Mouse (Mus musculus) mouse trophoblast stem cell (cell line): ENCODE results near the gene Ntf3.

Experiments used
- in situ Hi-C, 2 experiments: fragments of 300-500 bp; cut with MseI, MboI; formaldehyde crosslinking; loops; 2 replicates in 1 of 2; 3 replicates in 1 of 2; pipeline ENCODE4 v1.15.1; 2025

Ntf3 gene

GRCm38 (mm10) chr6:126106798-126107173, 59.9 kb downstream of the Ntf3 start:
- in situ Hi-C loops: no loop called here

DNA sequence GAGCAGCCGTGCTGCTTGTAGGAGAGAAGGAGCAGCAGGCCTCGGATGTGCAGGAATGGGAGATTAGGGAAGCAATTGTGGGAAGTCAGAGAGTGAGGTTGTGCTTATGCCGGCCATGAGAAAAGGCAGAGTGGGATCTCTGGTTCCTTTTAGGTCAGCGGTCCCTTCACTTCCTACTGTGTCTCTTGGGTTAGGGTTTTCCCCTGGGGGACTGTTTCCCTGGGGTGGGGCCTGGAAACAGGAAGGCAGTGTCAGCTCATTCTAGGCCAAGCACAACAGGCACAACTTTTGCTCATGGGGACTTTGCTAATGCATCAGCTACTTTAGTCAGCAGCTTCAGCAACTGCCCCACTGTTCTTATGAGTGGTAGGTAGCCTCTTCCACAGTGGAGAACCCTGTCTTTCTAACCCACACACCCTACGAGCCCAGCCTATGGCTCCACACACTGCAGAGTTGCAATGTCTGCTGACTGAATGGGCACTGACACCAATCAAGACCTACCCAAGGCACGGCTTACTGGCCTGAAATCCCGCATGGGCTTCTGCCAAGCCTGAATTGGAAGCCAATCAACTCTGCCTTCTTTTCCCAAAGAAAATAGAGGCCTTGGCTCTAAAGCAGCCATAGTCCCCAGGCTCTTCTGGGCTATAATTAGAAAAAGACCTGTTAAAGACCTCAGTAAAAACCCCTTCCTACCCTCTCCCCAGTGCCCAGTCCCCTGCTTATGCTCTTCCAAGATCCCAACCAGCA, 60.5 kb downstream of the Ntf3 start:
- in situ Hi-C loops: no loop called here

GRCm38 (mm10) chr6:126105083-126105740, 61.5 kb downstream of the Ntf3 start:
- in situ Hi-C loops: no loop called here

- in situ Hi-C loops: no loop called here
These were observed 64.1 kb downstream of the Ntf3 start for GRCm38 (mm10) chr6:126102571-126102970.

- in situ Hi-C loops: no loop called here
These were observed 64.7 kb downstream of the Ntf3 start for GRCm38 (mm10) chr6:126102007-126102406.

DNA sequence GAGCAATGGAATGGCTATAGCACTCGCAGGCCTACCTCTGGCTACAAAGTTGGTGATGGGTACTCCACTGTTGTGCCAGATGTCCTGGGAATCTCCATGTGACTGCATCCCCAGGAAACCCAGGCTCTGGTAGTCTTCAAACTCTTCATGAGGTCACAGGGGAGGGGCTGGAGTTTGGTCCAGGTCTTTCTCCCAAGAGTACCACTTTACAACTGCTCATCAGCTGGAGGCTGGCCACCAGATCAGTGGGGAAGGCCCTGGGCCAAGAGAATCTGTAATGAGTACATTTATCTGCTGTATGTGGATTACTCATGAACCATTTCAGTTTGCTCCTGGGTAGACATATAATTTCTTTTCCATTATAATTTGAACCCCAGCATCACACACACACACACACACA, 66.1 kb downstream of the Ntf3 start:
- in situ Hi-C loops: no loop called here

- in situ Hi-C loops: no loop called here
These were observed 69.2 kb downstream of the Ntf3 start for GRCm38 (mm10) chr6:126097471-126097870.

DNA sequence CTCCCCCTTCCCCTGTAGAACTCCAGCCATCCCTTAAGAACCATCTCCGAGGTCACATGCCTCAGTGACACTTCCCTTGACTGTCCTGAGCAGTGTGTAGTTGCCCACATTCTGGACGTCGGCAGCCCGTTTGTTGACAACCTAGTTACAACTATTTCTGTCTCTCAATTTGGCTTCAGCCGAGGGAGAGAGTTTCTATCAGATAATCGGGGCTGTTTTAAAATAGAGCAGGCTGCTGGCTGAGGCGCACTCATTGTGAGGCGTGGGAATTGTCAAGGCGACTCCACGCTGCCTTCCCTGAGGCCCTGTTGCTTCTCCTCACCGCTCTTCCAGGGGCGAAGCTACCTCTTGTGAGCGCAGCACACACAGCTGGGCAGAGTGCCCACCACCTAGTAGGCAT, 70.6 kb downstream of the Ntf3 start:
- in situ Hi-C loops: no loop called here

- in situ Hi-C loops: no loop called here
These were observed 71.7 kb downstream of the Ntf3 start for GRCm38 (mm10) chr6:126095041-126095440.

DNA sequence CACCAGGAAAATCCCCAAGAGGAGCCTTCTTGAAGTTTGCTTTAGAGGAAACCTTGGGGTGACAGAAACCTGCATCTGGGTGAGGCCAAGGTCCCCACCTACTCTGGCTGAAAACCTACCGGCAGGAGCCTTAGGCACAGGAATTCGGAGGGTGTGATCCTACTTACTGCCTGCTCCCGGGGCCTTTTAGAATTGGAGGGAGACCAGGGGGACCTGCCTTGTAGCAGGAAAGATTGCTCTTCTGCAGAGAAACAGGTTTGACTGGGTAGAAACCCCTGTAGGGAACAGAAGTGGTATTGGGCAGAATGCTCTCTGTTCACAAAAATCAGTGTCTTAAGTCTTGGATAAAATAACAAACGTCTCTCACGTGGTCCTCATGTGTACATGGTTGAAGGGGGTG, 74.7 kb downstream of the Ntf3 start:
- in situ Hi-C loops: no loop called here

DNA sequence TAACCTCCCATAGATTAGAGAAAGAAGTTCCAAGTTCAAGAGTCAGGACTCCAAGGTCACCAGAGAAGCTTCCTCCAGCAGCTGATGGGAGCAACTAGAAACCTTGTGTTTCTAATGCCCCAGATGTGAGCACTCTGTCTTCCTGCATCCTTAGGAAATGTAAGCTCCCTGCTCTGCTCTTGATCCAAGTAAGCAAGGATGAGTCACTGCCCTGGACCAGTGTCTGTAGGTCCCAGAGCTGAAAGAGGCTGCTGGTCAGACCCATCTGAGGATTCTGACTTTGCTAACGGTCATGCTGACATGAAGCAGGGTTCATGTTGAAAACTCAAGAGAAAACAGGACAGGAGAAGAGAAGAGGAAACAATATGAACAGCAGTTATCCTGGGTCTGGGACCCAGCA, 76.6 kb downstream of the Ntf3 start:
- in situ Hi-C loops: no loop called here

GRCm38 (mm10) chr6:126088489-126089265, 78.0 kb downstream of the Ntf3 start:
- in situ Hi-C loops: no loop called here

- in situ Hi-C loops: no loop called here
These were observed 80.3 kb downstream of the Ntf3 start for GRCm38 (mm10) chr6:126086321-126086950.

- in situ Hi-C loops: no loop called here
These were observed 86.2 kb downstream of the Ntf3 start for GRCm38 (mm10) chr6:126080531-126080930.

- in situ Hi-C loops: no loop called here
These were observed 109.0 kb downstream of the Ntf3 start for GRCm38 (mm10) chr6:126057706-126058105.

- in situ Hi-C loops: no loop called here
These were observed 113.6 kb downstream of the Ntf3 start for GRCm38 (mm10) chr6:126053136-126053535.
